Mouse (Mus musculus) MEL-GATA-1-ER (cell line): ENCODE measurements at regions not wholly inside any gene's neighbourhood (a gene's known extent, or its start where the extent isn't known, plus 50 kb on each side); places are given as distances from the start of the nearest gene placed in this dataset.

Experiments used
- DNase-seq: peaks from one replicate; pipeline ENCODE4 v3.0.0-alpha.2; 2012; ENCODE audit warnings: low read depth; ENCODE audit errors: extremely low read depth

- DNase-seq = no peak
Observed at GRCm38 (mm10) chr3:52861538-52861937, 155.5 kb downstream of the Cog6 start.

- no peak for DNase-seq
Observed at GRCm38 (mm10) chr3:52859848-52860247, 157.2 kb downstream of the Cog6 start.

- DNase-seq = no peak
Observed at GRCm38 (mm10) chr3:52859266-52859825, 157.7 kb downstream of the Cog6 start.

- DNase-seq = no peak
Observed at GRCm38 (mm10) chr3:52858259-52858658, 158.8 kb downstream of the Cog6 start.

- DNase-seq = no peak
Observed at GRCm38 (mm10) chr3:52857076-52857475, 160.0 kb downstream of the Cog6 start.

- no peak for DNase-seq
Observed at GRCm38 (mm10) chr3:52854560-52854959, 162.5 kb downstream of the Cog6 start.

GRCm38 (mm10) chr3:52853126-52853525, 163.9 kb downstream of the Cog6 start:
- DNase-seq = no peak

- DNase-seq = no peak
Observed at GRCm38 (mm10) chr3:52845166-52845565, 171.9 kb downstream of the Cog6 start.

- peak; percentile 8 for DNase-seq
Observed at GRCm38 (mm10) chr3:52843998-52844397, 173.0 kb downstream of the Cog6 start.

- DNase-seq = no peak
Observed at GRCm38 (mm10) chr3:52842866-52843425, 174.1 kb downstream of the Cog6 start.

- no peak for DNase-seq
Observed at GRCm38 (mm10) chr3:52840160-52840953, 176.7 kb downstream of the Cog6 start.

- no peak for DNase-seq
Observed at GRCm38 (mm10) chr3:52838020-52838419, 179.0 kb downstream of the Cog6 start.

GRCm38 (mm10) chr3:52837527-52837926, 179.5 kb downstream of the Cog6 start:
- DNase-seq = no peak

GRCm38 (mm10) chr3:52836780-52837179, 180.3 kb downstream of the Cog6 start:
- DNase-seq = no peak

GRCm38 (mm10) chr3:52832421-52832820, 184.6 kb downstream of the Cog6 start:
- DNase-seq = no peak

- DNase-seq = no peak
Observed at GRCm38 (mm10) chr3:52831986-52832385, 185.1 kb downstream of the Cog6 start.

- DNase-seq = no peak
Observed at GRCm38 (mm10) chr3:52830101-52830500, 186.9 kb downstream of the Cog6 start.

GRCm38 (mm10) chr3:52829069-52829468, 188.0 kb downstream of the Cog6 start:
- DNase-seq = no peak

GRCm38 (mm10) chr3:52828473-52828872, 188.6 kb downstream of the Cog6 start:
- DNase-seq = no peak

GRCm38 (mm10) chr3:52822848-52823247, 194.2 kb downstream of the Cog6 start:
- DNase-seq = no peak

- DNase-seq = no peak
Observed at GRCm38 (mm10) chr3:52821450-52821849, 195.6 kb downstream of the Cog6 start.

GRCm38 (mm10) chr3:52818401-52818800, 198.6 kb downstream of the Cog6 start:
- DNase-seq = no peak

GRCm38 (mm10) chr3:52817416-52817815, 199.6 kb downstream of the Cog6 start:
- no peak for DNase-seq
